Mouse (Mus musculus) natural killer cell, adult 2 months (primary cell): ENCODE data around the gene Zfp111.
A peak's percentile ranks its signal among the peaks of the same experiment; 100 is the strongest.

Experiments
- DNase-seq, 2 experiments: peaks; one replicate each; pipeline ENCODE4 v3.0.0; 2022; ENCODE audit warnings: low spot score in 2 of 2

Zfp111 gene

GRCm38 (mm10) chr7:24211343-24211742 lies at the start of gene Zfp111:
Gene Zfp111 (minus strand): TSS chr7:24211443.
- DNase-seq = no peak

DNA sequence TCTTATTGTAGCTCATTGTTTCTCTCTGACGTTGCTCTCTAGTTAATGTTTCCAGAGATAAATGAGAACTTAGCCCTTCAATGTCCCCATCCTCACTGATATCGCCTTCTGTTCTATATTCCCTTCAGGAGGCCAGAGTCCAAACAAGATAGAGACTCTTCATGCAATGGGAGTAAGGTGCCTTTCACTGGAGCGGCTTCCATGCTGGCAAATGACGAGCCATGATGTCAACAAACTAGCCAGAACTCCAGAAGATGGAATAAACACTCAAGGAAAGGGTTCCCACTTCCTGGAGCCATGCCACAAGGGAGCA lies 48.7 kb upstream of the Zfp111 start:
- no peak for DNase-seq

DNA sequence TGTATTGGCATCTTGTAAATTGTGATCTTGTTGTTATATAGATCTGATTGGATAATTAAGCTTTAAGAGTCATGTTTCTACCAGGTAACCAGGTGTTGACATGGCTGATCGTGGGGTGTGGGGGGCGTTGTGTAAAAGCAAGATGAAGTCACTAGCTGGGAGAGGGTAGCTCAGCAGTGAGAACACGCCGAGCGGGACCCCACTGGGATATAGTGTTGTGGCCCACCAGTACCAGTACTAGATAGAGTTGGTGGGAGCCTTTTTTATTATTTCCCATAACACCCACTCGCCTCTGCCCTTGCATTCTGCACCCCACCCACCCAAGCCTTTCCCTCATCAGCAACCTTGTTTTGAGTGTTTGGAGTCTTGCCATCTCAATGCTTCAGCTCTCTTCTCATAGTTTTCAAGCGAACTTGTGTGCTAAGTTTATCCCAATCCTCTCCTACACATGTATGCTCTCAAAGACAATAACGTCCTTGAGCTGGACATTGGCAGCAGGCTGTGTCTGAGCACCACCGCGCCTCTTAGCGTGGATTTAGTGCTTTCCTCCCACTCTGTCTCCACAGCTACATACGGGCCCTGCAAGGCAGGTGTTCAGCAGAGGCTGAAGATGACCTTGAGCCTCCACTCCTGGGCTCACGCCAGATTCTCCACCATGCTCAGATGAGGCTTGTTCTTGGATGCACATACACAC lies 48.2 kb upstream of the Zfp111 start:
- no peak for DNase-seq

DNA sequence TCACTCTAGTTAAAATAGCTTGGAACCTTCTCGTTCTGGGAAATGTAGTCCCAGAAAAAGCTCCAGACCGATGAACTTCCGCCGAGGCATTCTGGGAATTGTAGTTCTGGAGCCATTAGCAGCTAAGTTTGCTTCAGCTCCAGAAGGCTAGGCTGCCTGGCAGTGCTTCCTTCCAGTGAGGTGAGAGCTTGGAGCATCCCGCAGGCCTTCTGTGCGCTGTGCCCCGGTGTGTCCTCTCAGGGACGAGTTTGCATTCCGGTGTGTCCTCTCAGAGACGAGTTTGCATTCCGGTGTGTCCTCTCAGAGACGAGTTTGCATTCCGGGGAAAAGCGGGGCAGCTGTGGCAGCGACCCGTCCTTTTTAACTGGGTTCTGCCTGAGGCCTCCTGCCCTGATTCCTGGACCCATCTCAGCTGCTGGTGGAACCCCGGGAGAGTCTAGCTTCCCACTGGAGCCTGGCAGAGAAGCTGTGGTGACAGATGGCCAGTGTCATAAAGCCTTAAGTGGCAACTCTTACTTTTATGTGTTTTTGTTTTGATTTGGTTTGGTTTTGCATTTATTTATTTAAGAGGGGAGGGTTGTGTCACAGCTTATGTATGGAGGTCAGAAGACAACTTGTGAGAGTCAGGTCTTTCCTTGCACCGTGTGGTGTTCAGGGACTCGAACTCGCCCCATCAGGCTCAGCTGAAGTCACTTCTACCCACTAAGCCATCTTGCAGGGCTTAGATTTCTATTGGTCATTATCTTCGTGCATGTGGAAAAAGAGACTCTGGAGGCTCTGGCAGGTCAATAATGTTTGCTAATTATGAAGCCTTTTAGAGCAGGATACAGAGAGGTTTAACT lies 43.6 kb upstream of the Zfp111 start, which contains the start of gene Zfp108:
Gene Zfp108, plus strand, starts transcription at position 162 of the 842 bp plus-strand sequence.
- peak; percentile 7 to 17 for DNase-seq

GRCm38 (mm10) chr7:24253779-24254615 lies 42.8 kb upstream of the Zfp111 start:
- no peak for DNase-seq

DNA sequence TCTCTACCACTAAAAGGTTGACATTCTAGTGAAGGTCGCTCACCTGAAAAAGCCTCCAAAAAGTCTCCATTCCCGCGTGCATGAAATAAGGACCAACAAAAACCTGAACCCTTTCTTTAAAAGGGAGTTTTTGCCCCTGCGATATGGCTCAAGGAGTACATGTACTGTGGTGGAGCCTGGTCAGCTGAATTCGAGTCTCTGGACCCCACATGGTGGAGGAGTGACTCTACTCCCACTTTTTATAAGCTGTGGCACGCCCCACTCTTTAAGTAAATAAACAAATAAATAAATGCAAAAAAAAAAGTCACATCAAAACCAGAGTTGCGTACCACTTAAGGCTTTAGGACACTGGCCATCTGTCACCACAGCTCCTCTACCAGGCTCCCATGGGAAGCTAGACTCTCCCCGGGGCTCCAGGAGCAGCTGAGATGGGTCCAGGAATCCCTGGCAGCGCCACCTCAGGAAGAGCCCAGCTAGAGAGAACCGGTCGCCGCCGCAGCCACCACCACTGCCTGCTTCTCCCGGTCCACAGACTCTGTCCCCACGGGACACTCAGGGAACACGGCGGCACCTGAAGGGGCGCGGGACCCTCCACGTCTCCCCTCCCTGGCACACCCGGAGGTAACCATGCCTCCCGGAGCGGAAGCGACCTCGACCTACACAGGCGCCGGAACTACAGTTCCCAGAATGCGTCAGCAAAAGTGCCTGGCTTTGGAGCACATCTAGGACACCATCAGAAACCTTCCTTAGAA lies 26.0 kb upstream of the Zfp111 start, which contains the start of gene Zfp109:
Gene Zfp109, minus strand, starts transcription at position 521 of the 752 bp plus-strand sequence.
- peak; percentile 3 to 10 for DNase-seq

- no peak for DNase-seq
Measured at GRCm38 (mm10) chr7:24210296-24210695, 947 bp downstream of the Zfp111 start.

DNA sequence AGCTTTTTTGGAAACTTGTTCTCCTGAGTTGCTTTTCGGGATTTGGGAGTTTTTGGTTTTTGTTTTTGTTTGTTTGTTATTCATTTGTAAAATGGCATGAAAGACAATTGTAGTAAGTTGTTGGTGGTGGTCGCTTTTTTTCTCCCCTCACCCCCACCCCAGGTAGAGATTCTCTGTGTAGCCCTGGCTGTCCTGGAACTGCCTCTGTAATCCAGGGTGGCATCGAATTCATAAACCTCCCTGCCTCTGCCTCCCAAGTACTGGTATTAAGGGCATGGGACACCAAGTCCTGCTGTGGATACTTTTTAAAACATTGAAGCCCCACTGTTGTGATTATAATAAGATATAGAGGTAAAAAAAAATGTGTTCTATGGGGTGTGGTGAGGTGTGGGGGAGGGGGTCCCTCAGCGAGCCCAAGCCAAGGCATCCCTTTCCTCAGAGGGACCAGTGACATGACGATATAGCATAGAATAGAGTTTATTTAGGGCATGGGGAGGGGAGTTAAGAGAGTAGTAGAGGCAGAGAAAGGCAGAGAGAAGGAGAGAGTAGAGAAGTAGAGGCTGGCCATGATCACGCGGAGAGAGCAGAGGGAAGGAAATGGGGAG lies 2.9 kb downstream of the Zfp111 start:
- DNase-seq = no peak

GRCm38 (mm10) chr7:24207488-24208261 lies 3.6 kb downstream of the Zfp111 start:
- DNase-seq = no peak

DNA sequence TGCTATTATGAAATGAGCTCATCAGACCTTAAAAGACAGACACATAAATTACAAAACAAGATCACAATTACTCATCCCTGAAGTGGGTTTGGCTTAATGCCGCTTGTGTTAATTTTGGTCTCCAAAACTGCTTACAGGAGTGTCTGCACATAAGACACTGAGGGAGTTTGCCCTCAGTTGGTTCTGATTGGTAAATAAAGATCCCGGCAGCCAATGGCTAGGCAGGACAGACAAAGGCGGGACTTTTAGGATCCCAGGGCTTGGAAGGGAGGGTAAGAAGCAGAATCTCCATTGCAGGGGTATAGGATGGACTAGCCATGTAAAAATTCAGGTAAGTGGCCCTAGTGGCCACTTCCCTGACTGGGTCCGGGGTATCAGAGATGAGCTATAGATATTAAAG lies 14.3 kb downstream of the Zfp111 start:
- DNase-seq = no peak

DNA sequence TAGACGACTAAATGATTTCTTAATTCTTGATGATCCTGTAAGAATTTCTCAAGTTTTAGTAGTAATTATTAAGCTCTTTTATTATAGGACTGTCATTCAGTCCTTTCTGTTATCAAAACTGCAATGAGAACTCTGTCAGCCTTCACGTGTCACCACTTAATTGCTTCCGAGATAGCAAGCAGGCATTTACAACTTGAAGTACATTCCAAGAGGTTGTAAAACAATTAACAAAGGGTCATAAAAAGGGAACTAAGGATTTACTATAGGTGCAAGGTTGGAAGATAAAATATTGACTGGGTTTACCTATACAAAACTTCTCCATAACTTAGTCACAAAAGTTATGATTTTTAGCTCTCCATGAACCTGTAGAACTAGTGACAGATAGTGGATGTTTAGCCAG lies 18.1 kb downstream of the Zfp111 start:
- no peak for DNase-seq

DNA sequence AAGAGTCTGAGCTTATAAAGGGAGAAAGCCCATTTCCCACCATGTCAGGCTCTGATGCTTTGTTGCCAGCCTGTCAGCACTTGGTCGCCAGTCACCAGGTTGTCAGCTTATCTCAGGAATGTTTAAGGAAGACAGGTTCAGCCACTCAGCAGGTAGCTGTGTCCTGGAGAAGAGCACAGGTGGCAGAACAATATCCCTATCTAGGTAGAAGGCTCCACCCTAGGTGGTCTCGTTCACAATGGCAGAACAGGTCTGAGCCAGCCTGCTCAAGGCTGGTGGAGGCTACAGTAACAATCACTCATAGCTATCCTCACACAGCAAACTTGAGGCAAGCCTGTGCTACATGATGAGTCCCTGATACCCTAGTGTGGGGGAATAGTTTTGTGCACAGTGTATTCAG lies 19.9 kb downstream of the Zfp111 start:
- DNase-seq = no peak

DNA sequence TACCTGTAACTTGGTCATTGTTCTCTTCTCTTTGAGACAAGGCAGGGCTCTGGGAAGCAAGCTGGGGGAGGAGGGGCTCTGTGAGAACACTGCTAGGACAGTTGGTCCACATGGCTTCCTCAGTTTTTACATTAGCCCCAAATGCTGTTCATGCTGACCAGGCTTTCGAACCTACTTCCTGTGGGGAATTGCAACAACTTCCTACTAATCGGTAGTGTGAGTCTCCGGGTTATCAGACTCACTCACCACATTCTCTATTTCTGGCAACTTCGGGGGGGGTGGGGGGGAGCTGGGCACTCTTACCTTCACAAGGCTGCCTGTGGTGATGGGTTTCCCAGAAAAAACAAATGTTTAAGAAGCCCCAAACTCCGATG lies 21.7 kb downstream of the Zfp111 start:
- DNase-seq = no peak

- no peak for DNase-seq
Measured at GRCm38 (mm10) chr7:24188901-24189570, 22.2 kb downstream of the Zfp111 start.

DNA sequence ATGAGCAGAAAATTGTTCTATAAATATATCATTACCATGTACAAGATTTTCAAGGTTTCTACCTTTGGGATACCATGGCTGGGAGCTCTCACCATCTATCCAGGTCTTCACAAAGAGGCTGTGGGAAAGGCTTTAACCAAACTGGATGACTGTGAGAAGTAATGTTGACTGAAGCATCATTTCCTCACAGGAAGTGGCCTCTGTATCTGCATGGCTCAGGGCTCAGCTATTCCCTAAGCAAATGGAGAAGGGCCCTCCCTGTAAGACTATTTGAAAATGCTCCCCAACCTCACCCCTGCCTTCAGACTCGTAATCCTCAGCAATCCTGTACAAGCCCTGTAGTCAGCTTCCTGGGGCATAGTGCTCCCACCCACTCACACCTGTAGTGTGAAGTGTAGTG lies 23.6 kb downstream of the Zfp111 start:
- no peak for DNase-seq

GRCm38 (mm10) chr7:24175337-24175711 lies 35.9 kb downstream of the Zfp111 start:
- no peak for DNase-seq

DNA sequence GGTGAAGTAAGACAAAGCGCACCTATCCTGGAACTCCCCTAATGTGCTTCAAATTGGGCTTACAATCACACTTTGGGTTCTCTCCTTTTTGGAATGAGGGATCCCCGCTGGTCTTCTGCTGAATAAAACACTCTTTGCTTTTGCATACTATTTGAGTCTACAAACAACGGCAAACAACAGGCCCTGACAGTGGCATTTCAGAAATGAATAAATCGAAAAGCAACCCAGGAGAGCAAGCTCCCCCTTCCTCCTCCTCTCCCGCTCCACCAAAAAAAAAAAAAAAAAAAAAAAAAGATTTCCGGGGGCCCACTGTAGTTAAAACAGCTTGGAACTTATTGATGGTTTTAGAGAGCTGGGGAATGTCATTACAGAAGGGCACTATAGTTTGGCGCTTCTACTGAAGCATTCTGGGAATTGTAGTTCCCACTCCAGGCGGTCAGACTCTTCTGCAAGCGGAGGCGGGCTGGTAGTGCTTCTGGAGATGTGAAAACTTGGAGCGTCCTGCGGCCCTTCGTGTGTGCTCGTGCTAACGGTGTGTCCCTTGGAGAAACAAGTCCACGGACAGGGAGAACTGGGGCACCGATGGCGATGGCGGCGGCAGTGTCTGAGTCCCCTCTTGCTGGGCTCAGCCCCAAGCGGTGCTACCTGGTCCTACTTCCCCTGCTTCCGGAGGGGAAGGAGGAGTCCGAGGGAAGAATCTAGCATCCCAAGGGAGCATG lies 36.5 kb downstream of the Zfp111 start, which contains the start of gene Zfp114:
Gene Zfp114, plus strand, starts transcription at position 443 of the 719 bp plus-strand sequence.
- peak in 1 of 2 experiments; percentile 3 for DNase-seq

- DNase-seq = no peak
Measured at GRCm38 (mm10) chr7:24172191-24172590, 39.1 kb downstream of the Zfp111 start.

DNA sequence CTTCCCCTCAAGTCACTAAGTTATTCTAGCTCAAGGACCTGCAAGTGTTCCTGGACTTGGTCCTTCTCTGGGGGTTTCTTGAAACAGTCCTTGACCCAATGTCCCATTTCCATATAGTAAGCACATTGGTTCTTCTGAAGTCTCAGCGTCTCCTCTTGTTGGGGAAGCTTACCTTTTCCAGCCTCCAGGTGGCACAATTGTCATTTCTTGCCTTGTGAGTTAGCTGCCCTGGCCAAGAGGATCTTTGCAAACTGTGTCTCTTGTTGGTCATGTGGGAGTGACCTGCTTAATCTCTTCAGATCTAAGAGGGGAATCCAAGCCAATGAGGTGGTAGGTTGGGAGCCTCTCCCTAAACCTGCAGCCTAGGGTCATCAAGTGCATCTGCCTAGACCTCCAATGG lies 58.0 kb downstream of the Zfp111 start:
- no peak for DNase-seq
